Mouse (Mus musculus): ENCODE measurements at regions not wholly inside any gene's neighbourhood (a gene's known extent, or its start where the extent isn't known, plus 50 kb on each side); places are given as distances from the start of the nearest gene placed in this dataset.
A peak's percentile ranks its signal among the peaks of the same experiment; 100 is the strongest.

GRCm38 (mm10) chr2:129883417-129883816 lies 83.1 kb downstream of the Stk35 start:
- DNase-seq (ENCODE audit: low read depth, low spot score), result no peak

GRCm38 (mm10) chr2:129884316-129884715 lies 84.0 kb downstream of the Stk35 start:
- DNase-seq (ENCODE audit: low read depth, low spot score), result no peak

DNA sequence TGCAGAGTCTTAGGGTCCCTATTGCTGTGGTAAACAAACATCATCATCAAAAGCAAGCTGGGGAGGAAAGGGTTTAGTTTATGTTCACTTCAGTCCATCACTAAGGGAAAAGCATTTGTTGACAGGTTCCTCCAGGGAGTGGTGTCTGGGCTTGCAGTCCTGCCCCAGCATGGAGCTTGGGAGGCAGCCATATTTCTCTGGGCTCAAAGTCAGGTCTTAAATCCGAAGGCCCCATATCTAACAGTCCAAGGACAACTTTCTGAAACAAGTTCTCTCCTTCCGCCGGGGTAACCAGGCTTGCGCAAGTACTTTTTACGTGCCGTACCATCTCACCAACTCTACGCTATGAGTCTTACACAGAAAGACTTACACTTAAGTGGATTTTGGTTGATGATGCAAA lies 85.2 kb downstream of the Stk35 start:
- DNase-seq (ENCODE audit: low read depth, low spot score), result no peak

DNA sequence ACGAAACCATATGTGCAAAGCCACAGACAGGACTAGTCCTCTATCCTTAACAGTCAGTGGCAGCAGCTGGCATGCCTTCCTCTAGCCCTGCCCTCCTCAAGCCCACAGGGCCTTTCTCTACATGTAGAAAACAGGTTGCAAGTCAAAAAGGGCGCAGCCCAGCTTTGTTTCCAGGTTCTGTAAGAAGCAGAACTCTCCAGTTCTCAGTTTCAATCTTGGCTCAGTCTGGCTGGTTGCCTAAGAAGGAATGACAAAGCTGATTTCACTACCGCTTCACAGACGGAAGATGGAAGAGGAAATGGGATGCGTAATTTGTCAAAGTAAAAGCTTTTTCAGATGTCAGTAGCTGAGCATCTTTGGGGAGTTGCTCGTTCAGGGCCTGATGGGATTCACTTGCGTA lies 92.9 kb downstream of the Stk35 start:
- DNase-seq (ENCODE audit: low read depth, low spot score), result no peak

DNA sequence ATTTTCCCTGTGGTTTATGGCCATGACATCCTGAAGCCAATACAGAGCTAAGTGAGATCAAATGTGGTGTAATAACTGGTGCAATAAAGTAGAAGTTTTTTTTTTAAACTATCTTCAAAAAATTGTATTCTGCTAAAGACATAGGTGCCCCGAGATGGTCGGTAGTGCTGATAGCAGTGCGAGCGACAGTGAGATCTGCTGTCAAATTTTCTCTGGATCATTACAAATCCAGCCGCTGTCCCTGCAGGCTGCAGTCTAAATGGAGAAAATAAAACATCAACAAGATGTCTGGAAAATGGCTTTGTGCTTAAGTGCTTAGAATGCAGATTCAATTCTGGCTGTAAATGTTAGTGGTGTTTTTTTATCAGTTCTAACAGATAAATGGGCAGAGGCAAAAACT lies 93.5 kb downstream of the Stk35 start:
- no peak for DNase-seq (ENCODE audit: low read depth, low spot score)

- no peak for DNase-seq (ENCODE audit: low read depth, low spot score)
These were observed 94.6 kb downstream of the Stk35 start for GRCm38 (mm10) chr2:129894906-129895305.

- no peak for DNase-seq (ENCODE audit: low read depth, low spot score)
These were observed 95.1 kb downstream of the Stk35 start for GRCm38 (mm10) chr2:129895369-129895768.

- no peak for DNase-seq (ENCODE audit: low read depth, low spot score)
These were observed 96.4 kb downstream of the Stk35 start for GRCm38 (mm10) chr2:129896696-129897095.

DNA sequence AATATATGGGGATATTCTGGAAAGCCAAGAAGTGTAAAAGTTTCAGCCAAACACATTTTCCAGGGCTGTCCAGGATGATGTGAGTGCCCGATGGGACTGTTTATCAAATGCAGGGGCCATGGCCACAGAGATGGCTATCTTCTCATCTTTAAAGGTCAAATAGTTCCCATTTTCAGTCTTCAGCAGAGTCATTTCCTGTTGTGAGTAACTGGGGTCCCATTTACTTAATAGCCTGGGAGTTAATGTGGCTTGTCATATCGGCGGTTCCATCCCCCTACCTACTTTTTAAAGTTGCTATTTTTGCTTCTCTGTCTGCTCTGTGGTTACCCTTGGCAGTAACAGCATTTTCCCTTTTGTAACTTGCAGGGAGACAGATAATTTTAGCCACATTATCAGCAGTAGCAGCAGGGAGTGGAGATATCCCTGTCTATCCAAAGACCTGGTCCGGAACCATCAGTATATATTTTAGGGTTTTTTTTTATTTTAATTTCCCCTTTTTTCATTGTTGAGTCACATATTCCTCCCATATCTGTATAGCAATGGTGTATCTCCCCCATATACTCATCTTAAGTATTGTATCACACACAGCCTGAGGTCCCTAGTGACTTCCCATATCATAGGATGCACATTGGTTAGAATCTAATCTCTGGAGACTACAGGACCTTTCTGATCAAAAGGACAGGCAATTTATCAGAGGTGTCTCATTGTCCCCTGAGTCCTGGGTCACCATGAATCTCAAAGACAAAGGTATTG lies 103.2 kb downstream of the Stk35 start:
- no peak for DNase-seq (ENCODE audit: low read depth, low spot score)

DNA sequence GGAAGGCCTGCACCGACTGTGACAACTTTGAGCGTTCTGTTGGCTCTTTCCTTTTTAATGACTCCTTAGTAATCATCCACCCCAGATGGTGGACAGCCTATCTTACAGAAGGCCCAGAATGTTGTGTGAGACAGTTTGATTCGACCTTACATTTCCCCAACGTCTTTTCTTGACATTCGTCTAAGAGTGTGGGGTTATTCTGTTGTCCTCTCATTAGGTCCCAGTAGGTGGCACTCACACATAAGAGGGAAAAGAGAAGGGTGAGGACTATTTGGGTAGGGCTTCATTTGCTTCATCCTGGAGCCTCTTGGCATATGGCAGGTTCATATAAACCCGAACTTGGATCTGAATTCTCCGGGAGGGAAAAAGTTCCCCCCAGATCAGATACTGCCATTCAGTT lies 104.4 kb downstream of the Stk35 start:
- peak; percentile 28 for DNase-seq (ENCODE audit: low read depth, low spot score)

GRCm38 (mm10) chr2:129908701-129909425 lies 103.3 kb upstream of the Tgm3 start:
- no peak for DNase-seq (ENCODE audit: low read depth, low spot score)

DNA sequence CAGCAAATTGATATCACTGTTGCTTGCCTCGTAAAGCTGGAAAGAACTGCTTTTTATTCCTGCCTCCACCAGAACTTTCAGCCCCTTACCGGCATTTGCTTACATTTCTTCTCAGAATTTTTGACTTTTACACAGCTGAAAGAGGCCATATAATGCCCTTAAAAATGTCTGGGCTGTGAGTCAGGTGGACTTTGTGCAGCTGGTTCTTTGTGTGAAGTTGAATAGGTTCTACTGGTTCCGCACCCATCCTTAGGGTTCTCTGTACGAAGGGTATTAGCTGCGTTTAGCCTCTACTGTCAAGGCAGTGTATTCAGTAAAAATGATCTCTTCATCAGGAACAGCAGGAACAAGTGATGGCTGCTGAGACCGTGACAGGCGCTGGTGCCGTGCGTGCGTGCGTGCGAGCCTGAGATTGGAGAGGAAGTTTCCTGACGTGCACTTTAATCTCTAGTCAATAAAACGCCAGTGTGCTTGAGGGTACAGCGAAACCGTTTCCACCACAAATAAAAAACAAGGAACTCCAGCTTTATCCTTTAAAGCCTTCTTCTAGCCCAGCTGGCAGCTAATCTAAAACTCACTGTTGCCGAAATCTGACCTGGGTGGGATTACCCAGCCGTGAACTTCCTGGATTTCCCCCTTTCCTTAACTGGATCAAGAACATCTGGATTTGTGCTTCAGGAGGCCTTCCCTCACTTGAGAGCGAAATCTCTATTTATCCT lies 100.8 kb upstream of the Tgm3 start:
- DNase-seq (ENCODE audit: low read depth, low spot score), result no peak

GRCm38 (mm10) chr2:129912556-129912955 lies 99.6 kb upstream of the Tgm3 start:
- DNase-seq (ENCODE audit: low read depth, low spot score), result no peak

GRCm38 (mm10) chr2:129914261-129914660 lies 97.9 kb upstream of the Tgm3 start:
- no peak for DNase-seq (ENCODE audit: low read depth, low spot score)

DNA sequence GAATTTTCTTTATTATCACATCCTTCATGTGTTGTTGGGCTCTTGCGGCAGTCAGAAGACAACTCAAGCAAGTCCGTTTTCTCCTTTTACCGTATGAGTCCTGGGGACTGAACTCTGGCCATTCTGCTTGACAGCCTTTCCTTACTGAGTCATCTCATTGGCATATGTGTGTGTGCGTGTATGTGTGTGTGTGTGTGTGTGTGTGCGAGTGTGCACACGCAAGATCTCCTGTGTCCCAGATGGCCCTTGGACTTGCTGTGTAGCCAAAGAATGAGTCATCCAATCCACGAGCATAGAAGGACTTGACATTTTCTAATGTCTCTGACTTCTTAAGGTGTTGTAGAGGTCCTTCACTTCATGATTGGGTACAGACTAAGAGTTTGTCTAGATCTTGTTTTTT lies 95.7 kb upstream of the Tgm3 start:
- DNase-seq (ENCODE audit: low read depth, low spot score), result no peak

GRCm38 (mm10) chr2:129918141-129918790 lies 93.9 kb upstream of the Tgm3 start:
- no peak for DNase-seq (ENCODE audit: low read depth, low spot score)

DNA sequence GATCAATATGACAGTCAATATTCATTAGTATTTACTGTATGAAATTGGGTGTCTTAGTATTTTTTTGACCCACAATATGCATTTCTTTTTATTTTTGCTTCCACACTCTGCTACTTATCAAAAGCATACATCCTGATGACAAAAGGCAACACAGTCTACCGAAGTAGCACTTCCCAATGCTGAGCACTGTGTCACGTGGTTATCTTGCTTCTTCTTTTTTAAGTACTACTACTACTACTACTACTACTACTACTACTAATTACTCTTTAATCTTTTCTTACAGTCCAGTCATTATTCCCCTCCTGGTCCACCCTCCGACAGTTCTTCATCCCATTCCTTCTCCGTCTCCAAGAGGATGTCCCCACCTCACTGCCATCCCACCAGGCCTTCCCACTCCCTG lies 92.6 kb upstream of the Tgm3 start:
- DNase-seq (ENCODE audit: low read depth, low spot score), result no peak

- DNase-seq (ENCODE audit: low read depth, low spot score), result no peak
These were observed 84.9 kb upstream of the Tgm3 start for GRCm38 (mm10) chr2:129927218-129927617.

DNA sequence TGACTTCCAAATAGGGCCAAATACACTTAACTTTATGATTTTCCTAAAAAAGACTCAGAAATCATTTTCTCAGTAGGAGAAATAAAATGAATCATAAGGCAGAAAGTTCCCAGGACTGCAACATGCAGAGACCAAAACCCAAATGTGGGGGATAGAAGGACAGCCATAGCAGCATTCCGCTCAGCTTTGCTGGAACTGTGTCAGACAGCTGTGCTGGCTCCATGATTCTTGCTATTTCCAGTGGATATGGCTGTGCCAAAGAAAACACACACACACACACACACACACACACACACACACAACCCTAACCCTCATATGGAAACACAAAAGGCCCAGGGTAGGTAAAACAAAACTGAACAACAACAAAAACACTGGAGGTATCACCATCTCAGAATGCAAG lies 78.6 kb upstream of the Tgm3 start:
- no peak for DNase-seq (ENCODE audit: low read depth, low spot score)

- DNase-seq (ENCODE audit: low read depth, low spot score), result no peak
These were observed 69.3 kb upstream of the Tgm3 start for GRCm38 (mm10) chr2:129942824-129943223.

- no peak for DNase-seq (ENCODE audit: low read depth, low spot score)
These were observed 64.1 kb upstream of the Tgm3 start for GRCm38 (mm10) chr2:129947847-129948553.
